Mouse (Mus musculus) liver, postnatal 0 days (tissue): Measurements from ENCODE around the gene Rfc1.

Source experiments
- CTCF ChIP-seq: sonication (generic); IDR thresholded peaks from 2 replicates; pipeline ENCODE4 v1.5.1; 2016; ENCODE audit warnings: antibody characterized with exemption, low read depth
- EP300 ChIP-seq: IDR thresholded peaks from 2 replicates; pipeline ENCODE4 v1.6.1; 2016; ENCODE audit warnings: antibody characterized with exemption, low read depth, mild to moderate bottlenecking

DNA sequence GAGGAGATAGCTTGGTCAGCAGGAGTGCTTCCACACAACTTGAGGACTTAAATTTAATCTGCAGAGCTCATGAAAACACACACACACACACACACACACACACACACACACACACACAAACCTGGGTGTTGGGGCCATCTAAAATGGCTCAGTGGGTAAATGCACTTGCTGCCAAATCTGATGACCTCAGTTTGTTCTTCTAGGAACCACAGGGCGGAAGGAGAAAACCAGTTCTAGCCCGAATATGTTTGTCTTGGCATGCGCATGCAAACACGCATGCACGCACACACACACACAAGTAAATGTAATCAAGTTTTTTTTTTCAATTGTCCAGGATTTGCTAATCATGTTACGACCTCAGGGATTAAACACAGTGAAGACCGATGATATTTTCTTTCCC, 36.1 kb upstream of the Rfc1 start:
- no peak for TF ChIP-seq CTCF
- no peak for TF ChIP-seq EP300
